Mouse (Mus musculus): ENCODE results near the gene Rap1gap. TPM values are rescaled to one million over a fixed set of nuclear protein-coding genes. Genes with fewer than 3 reads are reported as not detected.

The Rap1gap gene
- polyA plus RNA-seq, 1 experiment from 2014 or later, result 10.3 TPM

DNA sequence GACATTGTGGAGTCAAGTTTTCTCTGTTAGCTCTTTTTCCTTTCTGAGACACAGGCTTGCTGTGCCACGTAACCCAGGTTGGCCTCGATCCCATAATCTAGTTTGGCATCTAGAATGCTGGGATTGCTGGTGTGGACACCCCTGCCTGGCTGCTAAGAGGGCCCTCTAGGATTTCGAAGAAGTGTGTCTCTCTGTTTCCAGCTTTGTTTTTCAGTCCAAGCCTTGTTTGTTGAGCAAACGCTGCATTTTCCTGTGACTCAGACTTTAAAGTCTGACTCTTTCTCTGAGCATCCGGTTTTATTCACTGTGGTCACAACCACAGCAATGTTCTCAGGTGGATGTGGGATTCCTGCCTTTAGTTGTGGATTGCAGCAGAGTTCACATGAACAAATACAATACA, 23.0 kb upstream of the Rap1gap start:
- Histone ChIP-seq H3K4me2 (replicated peaks; ENCODE audit: low read depth, low read length) (no peak overlapping the region), H3K4me1 (ENCODE audit: control insufficient read depth, insufficient read depth, low read length) (no peaks in the 10 kb centered on the region), H3K27ac (ENCODE audit: low read depth, low read length) (no peak overlapping the region; the same call in 1 of the 2 replicates), H3K9ac (ENCODE audit: low read depth, low read length) (no peak overlapping the region), H3K27me3 (ENCODE audit: control insufficient read depth, insufficient read depth, low read length) (no peaks in the 10 kb centered on the region), H3K4me3 (ENCODE audit: low read length) (no peak overlapping the region), H3K9me3 (ENCODE audit: control insufficient read depth, low read length) (no peaks in the 10 kb centered on the region), H3K36me3 (ENCODE audit: control insufficient read depth, insufficient read depth, low read length) (peaks cover 84% of the 10 kb centered on the region)
- 83% methylated on average over 5 of the region's 5 CpGs for WGBS
- no peak for ATAC-seq (ENCODE audit: low FRiP score, low TSS enrichment)

DNA sequence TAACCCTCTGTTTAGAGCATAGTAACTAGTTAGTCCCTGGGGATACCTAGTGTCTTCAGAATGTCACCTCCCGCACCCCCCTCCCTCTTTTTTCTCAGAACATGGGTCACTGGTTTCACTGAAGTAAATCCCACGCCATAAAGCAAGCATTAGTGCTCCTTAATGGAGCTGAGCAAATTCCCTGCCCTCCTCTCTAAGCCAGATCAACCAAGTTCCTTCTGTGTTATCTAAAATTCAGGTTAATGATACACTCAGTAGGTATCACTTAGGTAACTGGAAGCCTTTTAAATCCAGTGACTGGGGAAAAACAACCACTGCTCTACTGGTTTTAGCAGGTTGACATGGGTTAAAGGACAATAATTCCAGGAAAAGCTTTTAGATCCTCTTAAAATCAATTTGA, 22.4 kb upstream of the Rap1gap start:
- H3K27ac ChIP-seq (ENCODE audit: low read depth, low read length), result no peak overlapping the region; the same call in 1 of the 2 replicates
- WGBS, result 57% methylated on average over 2 of the region's 2 CpGs
- no peak for ATAC-seq (ENCODE audit: low FRiP score, low TSS enrichment)

GRCm38 (mm10) chr4:137643459-137643858, 21.1 kb upstream of the Rap1gap start:
- Histone ChIP-seq H3K9me3 (ENCODE audit: control insufficient read depth, low read length) (no peaks in the 10 kb centered on the region), H3K4me3 (ENCODE audit: low read length) (no peak overlapping the region), H3K27me3 (ENCODE audit: control insufficient read depth, insufficient read depth, low read length) (no peaks in the 10 kb centered on the region), H3K36me3 (ENCODE audit: control insufficient read depth, insufficient read depth, low read length) (peaks cover 80% of the 10 kb centered on the region), H3K4me1 (ENCODE audit: control insufficient read depth, insufficient read depth, low read length) (no peaks in the 10 kb centered on the region), H3K9ac (ENCODE audit: low read depth, low read length) (no peak overlapping the region), H3K4me2 (replicated peaks; ENCODE audit: low read depth, low read length) (no peak overlapping the region), H3K27ac (ENCODE audit: low read depth, low read length) (no peak overlapping the region)
- WGBS, result 93% methylated on average over 2 of the region's 2 CpGs
- ATAC-seq (ENCODE audit: low FRiP score, low TSS enrichment), result no peak

More for the DNA sequence above, 22.4 kb upstream of the Rap1gap start:
- H3K9ac ChIP-seq (ENCODE audit: low read depth, low read length), result no peak overlapping the region
- no peak overlapping the region for H3K4me3 ChIP-seq (ENCODE audit: low read length)
- H3K4me2 ChIP-seq (replicated peaks; ENCODE audit: low read depth, low read length), result no peak overlapping the region
- no peaks in the 10 kb centered on the region for H3K9me3 ChIP-seq (ENCODE audit: control insufficient read depth, low read length)
- H3K4me1 ChIP-seq (ENCODE audit: control insufficient read depth, insufficient read depth, low read length), result no peaks in the 10 kb centered on the region
- no peaks in the 10 kb centered on the region for H3K27me3 ChIP-seq (ENCODE audit: control insufficient read depth, insufficient read depth, low read length)
- peaks cover 84% of the 10 kb centered on the region for H3K36me3 ChIP-seq (ENCODE audit: control insufficient read depth, insufficient read depth, low read length)

- Histone ChIP-seq H3K4me2 (replicated peaks; ENCODE audit: low read depth, low read length) (no peak overlapping the region), H3K4me1 (ENCODE audit: control insufficient read depth, insufficient read depth, low read length) (no peaks in the 10 kb centered on the region; the same call in 1 of the 2 replicates), H3K27ac (ENCODE audit: low read depth, low read length) (no peak overlapping the region), H3K36me3 (ENCODE audit: control insufficient read depth, insufficient read depth, low read length) (peaks cover 75% of the 10 kb centered on the region), H3K9ac (ENCODE audit: low read depth, low read length) (no peak overlapping the region), H3K27me3 (ENCODE audit: control insufficient read depth, insufficient read depth, low read length) (no peaks in the 10 kb centered on the region), H3K4me3 (ENCODE audit: low read length) (no peak overlapping the region), H3K9me3 (ENCODE audit: control insufficient read depth, low read length) (no peaks in the 10 kb centered on the region)
- ATAC-seq (ENCODE audit: low FRiP score, low TSS enrichment), result no peak
Measured at GRCm38 (mm10) chr4:137646262-137646661, 18.3 kb upstream of the Rap1gap start.

- no peaks in the 10 kb centered on the region for H3K9me3 ChIP-seq (ENCODE audit: control insufficient read depth, low read length)
- H3K27ac ChIP-seq (ENCODE audit: low read depth, low read length), result no peak overlapping the region
- WGBS, result 83% methylated on average over 6 of the region's 6 CpGs
- no peak overlapping the region for H3K4me2 ChIP-seq (replicated peaks; ENCODE audit: low read depth, low read length)
- peaks cover 79% of the 10 kb centered on the region for H3K36me3 ChIP-seq (ENCODE audit: control insufficient read depth, insufficient read depth, low read length)
- ATAC-seq (ENCODE audit: low FRiP score, low TSS enrichment), result no peak
- no peak overlapping the region for H3K4me3 ChIP-seq (ENCODE audit: low read length)
- H3K27me3 ChIP-seq (ENCODE audit: control insufficient read depth, insufficient read depth, low read length), result no peaks in the 10 kb centered on the region
- no peaks in the 10 kb centered on the region; the same call in 1 of the 2 replicates for H3K4me1 ChIP-seq (ENCODE audit: control insufficient read depth, insufficient read depth, low read length)
- no peak overlapping the region for H3K9ac ChIP-seq (ENCODE audit: low read depth, low read length)
Measured at GRCm38 (mm10) chr4:137647648-137648047, 16.9 kb upstream of the Rap1gap start.

DNA sequence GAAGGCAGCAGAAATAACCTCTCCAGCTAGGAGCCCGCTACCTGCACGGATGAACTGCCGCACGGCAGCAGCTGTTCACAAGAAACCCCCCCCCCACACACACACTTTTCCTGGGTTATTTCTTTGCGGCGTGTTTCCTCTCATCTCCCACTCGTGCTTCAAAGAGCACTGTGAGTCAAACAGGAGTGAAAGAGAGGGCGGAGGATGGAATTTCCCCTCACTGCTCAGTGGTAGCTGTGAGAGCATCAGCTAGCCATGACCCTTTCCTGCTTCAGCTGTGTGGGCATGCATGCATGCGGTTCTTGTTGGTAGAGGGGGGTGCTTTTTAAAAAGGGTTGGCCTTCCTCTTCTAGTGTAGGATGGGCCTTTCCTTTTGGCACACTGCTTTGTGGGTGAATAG, 16.3 kb upstream of the Rap1gap start:
- no peak for ATAC-seq (ENCODE audit: low FRiP score, low TSS enrichment)
- WGBS, result 73% methylated on average over 9 of the region's 9 CpGs
- Histone ChIP-seq H3K4me1 (ENCODE audit: control insufficient read depth, insufficient read depth, low read length) (no peaks in the 10 kb centered on the region; the same call in 1 of the 2 replicates), H3K9me3 (ENCODE audit: control insufficient read depth, low read length) (no peaks in the 10 kb centered on the region), H3K4me3 (ENCODE audit: low read length) (no peak overlapping the region), H3K27me3 (ENCODE audit: control insufficient read depth, insufficient read depth, low read length) (no peaks in the 10 kb centered on the region), H3K9ac (ENCODE audit: low read depth, low read length) (no peak overlapping the region), H3K27ac (ENCODE audit: low read depth, low read length) (no peak overlapping the region), H3K36me3 (ENCODE audit: control insufficient read depth, insufficient read depth, low read length) (peaks cover 85% of the 10 kb centered on the region), H3K4me2 (replicated peaks; ENCODE audit: low read depth, low read length) (no peak overlapping the region)

DNA sequence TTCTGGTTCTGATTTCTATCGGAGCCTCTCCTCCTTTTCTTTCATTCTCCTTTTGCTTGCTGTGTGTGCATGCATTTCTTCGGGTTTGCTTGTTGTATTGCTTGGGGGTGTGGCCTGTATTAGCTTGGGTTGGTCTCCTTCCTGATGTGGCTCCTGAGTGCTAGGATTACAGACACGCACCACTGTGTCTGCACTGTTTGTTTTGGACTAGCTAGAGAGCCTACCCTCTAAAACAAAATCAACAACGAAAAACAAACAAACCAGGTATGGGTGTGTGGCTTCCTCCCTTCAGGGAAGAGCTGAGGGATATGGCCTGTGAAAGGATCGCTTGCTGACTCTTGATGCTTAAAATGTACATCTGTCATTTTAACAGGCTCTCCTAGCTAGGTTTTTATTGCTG, 13.6 kb upstream of the Rap1gap start:
- no peak overlapping the region for H3K4me2 ChIP-seq (replicated peaks; ENCODE audit: low read depth, low read length)
- 53% methylated on average over 5 of the region's 5 CpGs for WGBS
- no peak overlapping the region; the same call in 1 of the 2 replicates for H3K27ac ChIP-seq (ENCODE audit: low read depth, low read length)
- no peak overlapping the region for H3K4me3 ChIP-seq (ENCODE audit: low read length)
- H3K4me1 ChIP-seq (ENCODE audit: control insufficient read depth, insufficient read depth, low read length), result no peaks in the 10 kb centered on the region; the same call in 1 of the 2 replicates
- no peaks in the 10 kb centered on the region for H3K27me3 ChIP-seq (ENCODE audit: control insufficient read depth, insufficient read depth, low read length)
- H3K36me3 ChIP-seq (ENCODE audit: control insufficient read depth, insufficient read depth, low read length), result peaks cover 84% of the 10 kb centered on the region
- ATAC-seq (ENCODE audit: low FRiP score, low TSS enrichment), result 0 out of 2 replicates have a peak, but pooled peaks have one; percentile 71
- H3K9ac ChIP-seq (ENCODE audit: low read depth, low read length), result no peak overlapping the region
- H3K9me3 ChIP-seq (ENCODE audit: control insufficient read depth, low read length), result no peaks in the 10 kb centered on the region

DNA sequence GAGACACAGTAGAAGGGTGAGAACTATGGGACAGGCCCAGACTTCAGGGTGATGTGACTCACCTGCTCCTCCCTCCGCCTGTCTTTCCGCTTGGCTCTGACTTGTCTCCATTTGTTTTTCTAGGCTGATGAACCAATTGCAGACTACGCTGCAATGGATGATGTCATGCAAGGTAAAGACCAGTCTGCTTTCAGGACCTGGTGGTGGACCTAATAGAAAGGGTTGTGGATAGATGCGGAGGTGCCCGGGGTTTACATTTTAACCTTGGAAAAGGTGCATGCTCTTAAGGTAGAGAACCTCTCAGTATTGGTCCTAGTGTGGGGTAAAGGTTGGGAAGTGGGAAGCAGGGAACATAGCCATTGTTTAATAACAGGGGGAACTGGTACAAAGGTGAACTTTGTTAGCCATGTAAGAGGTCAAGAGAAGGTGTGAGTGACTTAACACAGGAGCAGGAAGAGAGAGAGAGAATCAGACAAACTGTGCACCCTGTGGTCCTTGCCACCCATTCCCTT, 11.6 kb upstream of the Rap1gap start:
- H3K27ac ChIP-seq (ENCODE audit: low read depth, low read length), result no peak overlapping the region
- no peak for ATAC-seq (ENCODE audit: low FRiP score, low TSS enrichment)
- no peaks in the 10 kb centered on the region for H3K9me3 ChIP-seq (ENCODE audit: control insufficient read depth, low read length)
- no peak overlapping the region for H3K4me2 ChIP-seq (replicated peaks; ENCODE audit: low read depth, low read length)
- H3K27me3 ChIP-seq (ENCODE audit: control insufficient read depth, insufficient read depth, low read length), result no peaks in the 10 kb centered on the region
- no peaks in the 10 kb centered on the region; the same call in 1 of the 2 replicates for H3K4me1 ChIP-seq (ENCODE audit: control insufficient read depth, insufficient read depth, low read length)
- H3K4me3 ChIP-seq (ENCODE audit: low read length), result no peak overlapping the region
- no peak overlapping the region for H3K9ac ChIP-seq (ENCODE audit: low read depth, low read length)
- WGBS, result 89% methylated on average over 5 of the region's 5 CpGs
- peaks cover 86% of the 10 kb centered on the region for H3K36me3 ChIP-seq (ENCODE audit: control insufficient read depth, insufficient read depth, low read length)

GRCm38 (mm10) chr4:137655241-137656031, 9.1 kb upstream of the Rap1gap start:
- WGBS, result 84% methylated on average over 18 of the region's 18 CpGs
- Histone ChIP-seq H3K9ac (ENCODE audit: low read depth, low read length) (no peak overlapping the region), H3K36me3 (ENCODE audit: control insufficient read depth, insufficient read depth, low read length) (peaks cover 73% of the 10 kb centered on the region), H3K4me2 (replicated peaks; ENCODE audit: low read depth, low read length) (no peak overlapping the region), H3K27me3 (ENCODE audit: control insufficient read depth, insufficient read depth, low read length) (no peaks in the 10 kb centered on the region), H3K4me1 (ENCODE audit: control insufficient read depth, insufficient read depth, low read length) (no peaks in the 10 kb centered on the region; the same call in 1 of the 2 replicates), H3K4me3 (ENCODE audit: low read length) (no peak overlapping the region), H3K27ac (ENCODE audit: low read depth, low read length) (no peak overlapping the region), H3K9me3 (ENCODE audit: control insufficient read depth, low read length) (no peaks in the 10 kb centered on the region)
- ATAC-seq (ENCODE audit: low FRiP score, low TSS enrichment), result no peak
